Mouse (Mus musculus) ES-CJ7 (cell line): ENCODE data around the gene Uroc1.

Experiments
- DNase-seq: peaks from one replicate; pipeline ENCODE4 v3.0.0; 2011; ENCODE audit warnings: low read depth, low spot score

Uroc1 gene

DNA sequence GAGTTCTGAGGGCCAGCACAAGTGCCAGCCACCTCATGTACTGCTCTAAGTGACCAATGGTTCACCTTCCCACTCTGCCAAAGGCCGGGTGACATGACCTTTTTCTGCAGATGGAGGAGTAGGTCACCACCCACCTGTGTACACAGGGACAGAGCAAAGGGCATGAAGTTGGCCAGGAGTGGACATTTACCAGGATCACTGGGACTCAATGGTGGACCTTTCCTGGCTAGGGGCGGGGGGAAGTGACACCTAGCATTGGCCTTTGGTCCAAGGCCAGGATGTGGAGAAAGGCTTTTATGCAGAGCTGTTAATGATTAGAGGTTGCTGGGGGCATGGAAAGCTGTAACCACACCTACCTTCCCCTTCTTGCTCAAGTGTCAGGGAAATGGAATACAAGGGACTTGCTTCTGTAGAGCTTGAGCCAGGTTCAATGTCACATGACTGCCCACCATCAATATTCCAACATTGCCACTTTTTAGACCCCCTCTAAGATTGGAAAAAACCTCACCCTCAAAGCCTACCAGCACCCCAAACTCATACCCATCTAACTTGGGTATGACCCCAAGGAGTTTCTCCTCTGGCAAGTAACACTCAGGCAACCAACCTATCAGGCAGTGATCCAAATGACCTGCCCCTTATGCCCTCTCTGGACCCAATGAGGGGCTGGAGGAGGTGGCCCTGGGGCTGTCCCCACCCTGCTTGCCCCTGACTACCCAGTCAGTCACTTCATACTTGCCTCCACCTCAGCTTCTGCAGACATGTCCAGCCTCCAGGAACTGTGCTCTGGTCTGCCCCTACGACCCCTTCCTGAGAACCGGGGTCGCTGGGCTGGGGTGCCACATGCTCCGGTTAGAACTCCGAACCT, at the start of gene Uroc1:
TSS of gene Uroc1 (plus strand) at position 724 of the 865 bp plus-strand sequence.
- no peak for DNase-seq

DNA sequence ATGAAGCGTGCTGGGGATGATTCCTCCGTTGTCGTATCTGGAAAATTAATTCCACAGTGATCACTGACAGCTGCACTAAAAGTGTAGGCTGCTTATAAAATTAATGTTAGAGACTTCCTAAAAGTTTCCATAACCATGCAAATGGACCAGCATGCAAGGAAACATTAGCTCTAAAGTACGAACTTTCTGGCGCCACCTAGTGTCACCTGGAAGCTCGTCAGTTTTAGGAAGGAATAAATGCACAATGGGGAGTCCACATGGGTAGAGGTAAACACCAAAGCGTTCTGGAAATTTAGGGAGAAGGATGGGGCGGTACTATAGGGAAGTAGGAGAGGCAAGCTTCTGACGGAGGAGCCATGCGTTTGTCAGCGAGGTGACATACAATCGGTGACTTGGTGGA, 44.8 kb upstream of the Uroc1 start:
- DNase-seq = peak; percentile 40

DNA sequence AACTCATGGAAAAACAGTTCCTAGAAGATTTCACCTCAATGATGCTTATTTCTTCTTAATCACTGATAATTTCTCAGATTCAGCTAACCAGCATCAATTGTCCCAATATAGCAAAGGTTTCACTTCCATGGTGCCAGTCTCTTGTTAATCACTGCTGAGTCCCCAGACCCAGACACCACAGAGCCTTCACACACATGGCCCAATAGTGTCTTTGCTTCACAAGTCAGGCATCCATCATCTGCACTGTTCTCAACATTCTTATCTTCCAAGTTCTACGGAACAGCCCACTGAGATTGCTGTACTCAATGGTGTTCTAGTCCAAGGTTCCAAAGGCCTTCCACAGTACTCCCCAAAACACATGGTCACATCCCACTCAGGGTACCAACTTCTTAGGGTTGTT, 32.2 kb upstream of the Uroc1 start, which contains the start of gene BC048671:
TSS of gene BC048671 (plus strand) at position 301 of the 400 bp plus-strand sequence.
- no peak for DNase-seq

DNA sequence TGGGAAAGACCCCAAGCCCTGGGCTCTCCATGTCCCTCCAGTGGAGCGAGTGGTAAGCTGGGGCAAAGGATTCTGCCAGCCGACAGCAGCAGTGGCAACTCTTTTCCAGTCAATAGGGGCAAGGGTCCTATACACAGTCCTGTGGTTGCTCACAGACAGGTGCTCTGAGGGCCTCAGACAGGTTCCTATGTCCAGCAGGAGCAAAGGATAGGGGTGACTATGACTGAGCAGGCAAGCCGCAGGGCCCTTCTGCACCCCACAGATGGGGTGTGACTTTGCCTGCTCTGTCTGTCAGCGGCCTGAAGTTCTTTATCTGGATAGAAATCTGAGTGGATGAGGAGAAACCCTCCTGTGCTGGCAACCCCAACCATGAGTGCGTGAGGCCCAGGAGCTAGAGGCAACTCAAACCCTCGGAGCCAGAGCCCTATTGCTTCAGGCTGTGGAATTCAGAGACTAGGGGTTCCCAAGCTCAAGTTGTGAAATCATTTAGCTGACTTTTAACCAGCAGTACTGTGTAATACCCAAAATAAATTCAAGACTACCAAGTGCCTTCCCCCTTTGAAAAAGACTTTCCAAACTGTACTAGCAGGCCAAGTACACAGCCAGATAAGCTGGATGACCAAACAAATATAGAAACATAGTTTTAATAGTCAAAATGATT, 26.6 kb upstream of the Uroc1 start:
- DNase-seq = no peak

DNA sequence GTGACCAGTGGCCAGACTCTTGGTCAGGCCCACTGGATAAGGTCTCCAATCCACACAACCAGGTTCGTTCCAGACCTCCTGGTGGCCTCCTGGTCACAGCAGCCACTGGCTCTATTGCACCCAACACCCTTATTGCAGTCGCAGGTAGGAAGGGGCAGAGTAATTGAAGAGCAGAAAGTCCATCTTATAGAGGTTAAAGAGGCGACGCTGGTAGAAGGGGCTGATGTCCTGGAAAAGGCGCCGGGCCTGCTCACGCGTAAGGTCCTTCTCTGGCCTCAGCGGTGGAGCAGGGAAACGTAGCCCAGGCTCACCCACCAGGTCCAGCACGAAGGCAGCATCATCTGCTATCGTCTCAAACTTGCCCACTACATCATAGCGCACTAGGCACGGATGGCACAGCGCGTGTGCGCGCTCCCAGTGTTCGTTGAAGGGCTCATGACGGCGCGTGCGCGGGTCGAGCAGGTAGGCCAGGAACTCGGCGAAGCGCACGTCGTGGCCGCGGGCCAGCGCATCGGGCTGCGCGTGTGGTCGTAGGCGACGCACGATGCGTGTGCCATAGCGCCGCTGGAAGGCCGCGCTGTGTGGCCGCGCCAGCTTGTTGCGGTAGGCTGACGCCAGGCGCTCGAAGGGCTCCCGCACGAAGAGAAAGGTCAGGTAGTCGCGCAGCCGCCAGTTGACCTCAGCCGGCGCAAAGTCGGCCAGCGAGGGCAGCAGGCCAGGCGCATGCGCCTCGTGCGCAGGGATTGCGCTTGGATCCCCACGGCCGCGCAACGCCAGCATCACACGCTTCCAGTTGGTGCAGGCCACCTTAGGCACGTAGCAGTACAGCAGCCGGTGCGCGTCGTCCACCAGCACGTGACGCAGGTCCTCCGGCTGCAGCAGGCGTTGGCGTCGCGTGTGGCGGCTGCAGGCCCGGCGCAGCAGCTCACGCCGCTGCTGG, 24.0 kb upstream of the Uroc1 start:
- peak; percentile 34 for DNase-seq

DNA sequence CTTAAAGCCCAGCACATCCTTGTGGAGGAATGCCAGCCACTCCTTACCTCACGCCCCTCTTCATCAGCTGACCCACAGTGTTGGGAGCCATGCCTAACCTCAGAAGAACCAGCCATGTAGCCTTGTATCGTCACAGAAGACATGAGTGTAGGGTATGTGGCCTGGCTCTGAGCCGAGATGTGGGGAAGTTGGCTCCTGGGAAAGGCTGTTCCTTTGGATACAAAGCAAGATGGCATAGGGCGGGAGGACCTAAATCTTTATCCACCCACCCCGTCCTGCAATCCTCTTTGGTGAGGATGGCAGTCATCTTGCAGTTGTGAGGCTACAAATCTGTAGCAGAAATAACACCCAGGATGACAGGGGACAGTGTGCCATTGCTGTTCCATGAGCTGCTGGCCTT, 17.1 kb upstream of the Uroc1 start:
- DNase-seq = no peak

DNA sequence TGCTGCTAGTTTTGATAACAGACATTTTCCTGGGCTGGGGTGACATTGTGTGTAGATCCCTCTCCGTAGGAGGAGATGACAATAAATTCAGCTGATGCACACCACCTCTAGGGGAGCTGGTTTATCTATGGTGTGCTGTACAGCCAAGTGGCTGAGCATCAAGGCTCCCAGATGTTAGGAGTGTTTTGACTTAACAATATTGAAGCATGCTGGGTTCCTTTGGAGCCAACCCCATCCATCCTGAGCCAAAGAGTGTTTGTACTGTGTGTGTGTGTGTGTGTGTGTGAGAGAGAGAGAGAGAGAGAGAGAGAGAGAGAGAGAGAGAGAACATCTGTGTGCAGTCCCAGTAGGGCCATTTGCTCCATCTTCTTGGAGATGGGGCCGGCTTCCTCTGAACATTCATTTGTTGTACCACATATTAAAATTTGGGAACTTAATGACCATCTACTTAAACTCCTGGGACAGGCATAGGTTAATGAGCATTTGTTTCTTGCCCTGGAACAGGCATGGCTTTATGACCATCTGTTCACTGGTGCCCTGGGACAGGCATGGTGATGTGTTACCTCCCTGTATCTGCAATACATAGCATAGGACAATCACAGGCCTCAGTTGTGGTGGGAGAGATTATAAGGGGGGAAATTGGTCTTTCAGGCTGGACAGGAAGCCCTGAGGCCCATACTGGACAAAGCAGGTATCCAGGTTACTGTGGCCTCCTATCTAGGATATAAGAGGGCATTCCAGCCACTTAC, 15.4 kb upstream of the Uroc1 start:
- no peak for DNase-seq

DNA sequence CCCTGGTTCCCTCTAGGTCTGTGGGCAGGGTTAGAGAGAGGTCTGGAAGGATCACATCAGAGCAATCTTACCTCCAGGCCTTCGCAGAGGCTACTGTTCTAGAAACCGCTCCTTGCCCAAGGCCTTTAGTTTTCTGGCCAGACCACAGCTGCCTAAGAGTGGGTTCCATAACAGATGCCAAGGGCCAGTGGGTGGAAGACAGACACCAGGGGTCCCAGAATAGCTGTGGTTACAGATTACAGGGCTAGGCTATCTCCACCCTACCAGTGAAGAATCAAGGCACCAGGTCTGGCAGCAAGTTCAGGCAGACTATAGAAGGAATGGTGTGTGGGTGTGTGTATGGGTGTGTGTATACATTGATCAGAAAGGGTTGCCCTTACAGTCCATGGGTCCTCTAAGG, 14.1 kb upstream of the Uroc1 start:
- no peak for DNase-seq

DNA sequence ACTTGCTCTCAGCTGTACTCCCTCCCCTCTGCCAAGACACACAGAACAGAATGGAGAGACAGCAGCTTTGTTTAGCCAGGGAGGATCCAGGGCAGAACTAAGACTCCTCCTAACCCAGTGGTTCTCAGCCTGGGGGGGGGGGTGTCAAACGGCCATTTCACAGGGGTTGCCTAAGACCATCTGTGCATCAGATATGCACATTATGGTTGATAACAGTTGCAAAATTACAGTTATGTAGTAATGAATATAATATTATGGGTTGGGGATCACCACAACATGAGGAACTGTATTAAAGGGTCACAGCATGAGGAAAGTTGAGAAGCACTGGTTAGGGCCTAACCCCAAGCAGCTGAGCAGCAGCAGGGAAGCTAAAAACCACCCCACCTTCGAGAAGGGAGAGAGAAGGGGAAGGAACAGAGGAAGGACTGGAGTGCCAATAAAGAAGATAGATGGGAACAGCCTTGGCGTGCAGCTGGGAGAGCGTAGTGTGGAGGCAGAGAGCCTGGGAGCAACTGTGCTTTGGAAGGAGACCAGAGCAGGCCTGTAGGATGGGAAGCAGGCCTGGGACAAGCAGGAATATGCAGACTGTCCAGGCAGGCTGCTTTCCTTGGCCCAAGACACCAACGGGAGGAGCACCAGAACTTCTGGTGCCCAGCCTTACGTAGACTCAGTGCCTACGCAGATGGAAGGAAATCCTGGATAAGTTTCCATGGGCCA, 13.5 kb upstream of the Uroc1 start:
- no peak for DNase-seq

DNA sequence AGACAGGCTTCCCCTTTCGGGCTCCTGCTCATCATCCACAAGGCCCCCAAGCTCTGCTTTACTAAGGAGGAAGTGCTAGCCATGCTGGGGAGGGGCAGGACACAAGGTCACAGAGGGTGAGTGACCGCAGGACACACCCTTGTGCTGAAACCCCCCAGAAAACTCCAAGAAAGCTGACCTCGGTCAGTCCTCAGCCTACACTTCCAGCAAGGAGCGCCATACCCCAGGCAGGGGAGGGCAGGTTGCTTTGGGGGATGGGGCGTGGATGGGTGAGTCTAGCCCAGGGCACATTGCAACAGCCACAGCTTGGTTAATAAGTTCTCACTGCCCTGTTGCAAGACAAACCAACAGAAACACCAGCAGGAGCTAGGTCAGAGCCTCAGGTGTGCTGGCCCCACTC, 12.7 kb upstream of the Uroc1 start:
- no peak for DNase-seq

DNA sequence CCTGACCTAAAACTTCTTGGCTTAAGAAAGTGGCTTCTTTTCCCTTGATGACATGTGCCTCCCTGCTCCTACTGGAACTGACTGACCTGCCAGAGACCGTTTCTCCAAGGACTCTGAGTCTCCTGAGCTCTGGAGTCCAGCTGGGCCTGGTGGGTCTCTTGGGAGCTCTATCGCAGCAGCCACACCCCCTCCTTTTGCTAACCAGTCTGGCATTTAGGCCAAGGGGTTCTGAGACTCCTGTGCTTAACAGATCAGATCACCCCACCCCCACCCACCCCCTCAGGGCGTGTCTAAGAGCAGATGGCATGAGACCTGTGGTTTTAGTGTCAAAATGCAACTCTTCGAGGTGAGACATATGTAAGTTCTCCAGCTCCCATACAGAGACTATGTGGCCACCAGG, 11.3 kb upstream of the Uroc1 start:
- no peak for DNase-seq

DNA sequence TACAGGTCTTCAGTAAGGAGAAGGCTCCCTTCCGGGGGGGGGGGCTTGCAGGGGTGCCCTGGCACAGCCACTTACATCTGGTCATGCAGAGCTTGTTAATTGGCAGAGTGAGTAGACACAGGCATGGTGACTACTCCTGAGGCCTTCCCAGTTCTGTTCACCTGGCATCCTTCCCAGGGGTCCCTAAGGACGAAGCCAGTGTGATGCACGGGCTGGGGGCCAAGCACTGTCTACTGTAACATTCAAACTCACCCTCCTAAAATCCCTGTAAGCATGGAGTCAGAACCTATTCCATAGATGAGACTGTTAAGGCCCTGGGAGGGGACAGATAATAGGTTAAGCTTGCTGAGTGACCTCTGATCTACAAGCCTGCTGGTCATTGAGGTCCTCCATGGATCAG, 9.1 kb upstream of the Uroc1 start:
- no peak for DNase-seq

DNA sequence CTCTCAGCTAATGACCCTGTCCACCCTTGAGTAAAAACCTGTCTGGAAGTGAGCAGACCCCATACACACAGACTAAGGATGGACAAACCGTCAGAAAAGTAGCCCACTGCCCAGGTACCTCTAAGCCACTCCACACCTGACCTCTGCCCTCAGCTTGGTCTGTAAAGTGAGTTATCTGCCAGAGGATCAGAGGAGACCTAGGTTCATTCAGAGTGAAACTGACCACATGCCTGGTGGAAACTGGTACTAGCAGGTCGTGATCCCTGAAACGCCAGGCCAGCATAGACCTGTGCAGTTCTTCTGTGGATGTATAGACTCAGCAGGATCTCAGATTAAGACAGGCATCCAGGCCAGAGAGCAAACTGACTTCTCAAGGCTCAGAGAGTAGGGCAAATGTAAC, 8.6 kb upstream of the Uroc1 start:
- DNase-seq = no peak

DNA sequence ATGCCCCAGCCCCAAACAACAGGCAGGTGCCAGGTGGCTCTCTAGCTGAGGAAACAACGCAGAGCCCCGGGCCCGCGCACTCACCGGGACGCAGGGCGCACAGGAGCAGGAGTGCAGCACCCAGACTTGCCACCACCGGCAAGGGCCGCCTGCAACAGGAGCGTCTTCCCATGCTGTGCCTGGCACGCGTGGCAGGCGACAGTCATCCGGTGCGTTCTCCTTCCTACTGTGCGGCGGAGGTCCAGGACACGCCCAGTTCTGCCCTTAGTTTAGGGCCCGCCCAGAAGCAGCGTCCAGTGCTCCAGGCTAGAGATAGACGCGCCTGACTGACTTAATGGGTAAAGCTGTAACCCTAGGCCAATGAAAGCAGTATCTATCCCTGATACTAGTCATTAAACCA, 8.1 kb upstream of the Uroc1 start, which contains the start of gene Chst13:
TSS of gene Chst13 (minus strand) at position 195 of the 400 bp plus-strand sequence.
- DNase-seq = peak; percentile 66

DNA sequence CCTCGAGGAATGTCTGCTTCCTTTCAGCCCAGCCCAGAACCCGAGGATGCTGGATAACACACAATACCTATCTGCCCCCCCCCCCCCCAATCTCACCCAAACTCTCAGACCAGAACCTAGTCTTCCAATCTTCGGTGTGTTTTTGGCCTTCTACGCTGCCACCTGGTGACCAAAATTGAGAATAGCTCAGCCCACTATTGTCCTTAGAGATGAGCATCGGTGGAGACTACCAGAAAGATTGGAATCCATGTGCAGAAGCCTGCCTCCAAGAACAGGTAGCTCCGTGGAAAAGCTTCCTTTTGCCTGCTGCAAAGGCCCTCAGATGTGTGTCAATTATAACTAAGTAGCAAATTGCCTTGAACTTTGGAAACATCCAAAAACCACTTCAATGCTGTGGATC, 5.4 kb upstream of the Uroc1 start:
- peak; percentile 33 for DNase-seq

DNA sequence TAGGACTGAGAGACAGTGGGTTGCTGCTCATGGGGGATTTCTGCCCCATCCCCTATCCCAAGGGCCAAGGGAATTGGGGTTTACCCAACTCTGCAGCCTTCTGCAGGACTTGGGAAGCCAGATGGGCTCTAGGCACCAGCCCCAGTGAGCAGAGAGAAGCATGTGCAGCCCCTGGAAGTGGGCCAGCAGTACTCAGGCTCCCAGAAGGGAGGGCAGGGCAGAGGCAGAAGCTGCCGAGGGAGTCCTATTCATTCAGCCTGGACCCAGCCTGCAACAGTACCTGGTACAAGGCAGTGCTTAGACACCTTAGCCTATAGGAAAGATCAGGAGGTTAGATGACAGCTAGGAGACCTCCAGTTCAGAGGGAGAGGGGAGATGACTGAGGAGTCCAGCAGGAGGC, 3.1 kb upstream of the Uroc1 start:
- DNase-seq = no peak

DNA sequence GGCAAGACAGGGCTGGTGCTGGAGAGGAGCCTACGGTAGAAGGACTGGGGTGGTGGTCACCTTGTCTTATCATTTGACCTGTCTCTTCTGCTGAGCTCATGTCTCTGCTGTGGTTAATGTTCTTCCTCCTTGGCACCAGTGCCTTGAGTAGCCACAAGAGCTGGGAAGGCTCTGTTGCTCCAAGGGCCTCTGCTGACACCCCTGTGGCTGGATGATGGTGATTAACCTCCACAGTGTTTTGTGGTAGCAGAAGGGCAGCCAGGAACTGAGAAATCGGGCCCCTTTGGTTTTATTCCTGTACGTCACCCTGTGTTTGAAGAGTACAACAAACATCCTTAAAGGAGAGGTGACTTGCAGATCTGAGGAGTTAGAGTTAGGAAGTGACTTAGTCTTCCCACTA, 1.2 kb downstream of the Uroc1 start:
- DNase-seq = no peak

DNA sequence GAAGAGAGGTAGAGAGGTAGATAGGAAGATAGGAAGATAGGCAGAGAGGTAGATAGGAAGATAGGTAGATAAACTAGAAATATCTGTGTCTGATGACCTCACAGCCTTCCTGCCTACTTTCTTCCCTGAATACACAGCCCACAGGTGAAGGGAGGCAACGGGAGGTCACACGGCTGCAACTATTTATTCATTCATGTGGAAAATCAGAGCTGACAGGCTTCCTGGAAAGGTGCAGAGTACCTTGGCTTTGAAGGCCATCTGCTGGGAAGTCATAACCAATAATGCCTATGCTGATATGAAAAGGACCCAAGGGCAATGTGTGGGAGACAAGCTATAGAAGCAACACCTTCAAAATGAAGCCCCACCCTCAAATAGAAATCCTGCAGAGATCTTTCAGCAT, 9.3 kb downstream of the Uroc1 start:
- no peak for DNase-seq

DNA sequence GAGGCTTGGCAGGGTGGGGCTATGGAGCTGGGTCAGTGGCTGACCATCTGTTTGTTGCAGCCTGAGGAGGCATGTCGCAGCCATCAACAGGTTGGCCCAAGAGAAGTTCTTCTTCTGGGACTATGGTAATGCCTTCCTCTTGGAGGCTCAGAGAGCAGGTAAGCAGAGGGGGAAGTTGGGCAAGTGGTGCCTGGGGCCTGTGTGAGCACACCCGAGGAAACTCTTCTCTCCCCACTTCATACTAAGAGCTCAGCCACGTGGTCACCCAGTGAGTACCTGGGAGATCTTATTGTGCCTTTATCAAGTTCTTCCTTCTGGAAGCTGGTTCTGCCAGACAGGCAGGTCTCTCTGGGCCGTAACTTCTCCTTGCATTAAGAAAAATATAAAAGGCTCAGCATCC, 14.1 kb downstream of the Uroc1 start:
- no peak for DNase-seq

DNA sequence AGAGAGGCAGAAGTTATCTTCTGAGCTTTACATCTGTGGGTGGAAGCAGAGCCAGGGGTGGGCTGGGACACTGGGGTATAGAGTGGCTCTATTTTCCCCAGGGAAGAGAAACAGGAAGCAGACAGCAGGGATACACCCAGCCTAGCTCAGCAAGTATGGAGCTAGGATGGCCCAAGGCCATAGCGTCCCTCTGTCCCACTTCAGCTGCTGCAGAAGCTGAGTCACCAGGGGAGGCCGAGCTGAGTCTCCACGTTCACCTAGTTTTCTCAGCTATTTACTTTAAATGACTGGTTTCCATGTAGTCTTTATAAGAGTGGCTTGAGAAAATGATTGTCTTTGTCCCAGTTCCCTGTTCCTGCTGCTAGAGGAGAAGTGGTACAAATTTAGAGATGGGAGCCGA, 15.4 kb downstream of the Uroc1 start:
- no peak for DNase-seq

DNA sequence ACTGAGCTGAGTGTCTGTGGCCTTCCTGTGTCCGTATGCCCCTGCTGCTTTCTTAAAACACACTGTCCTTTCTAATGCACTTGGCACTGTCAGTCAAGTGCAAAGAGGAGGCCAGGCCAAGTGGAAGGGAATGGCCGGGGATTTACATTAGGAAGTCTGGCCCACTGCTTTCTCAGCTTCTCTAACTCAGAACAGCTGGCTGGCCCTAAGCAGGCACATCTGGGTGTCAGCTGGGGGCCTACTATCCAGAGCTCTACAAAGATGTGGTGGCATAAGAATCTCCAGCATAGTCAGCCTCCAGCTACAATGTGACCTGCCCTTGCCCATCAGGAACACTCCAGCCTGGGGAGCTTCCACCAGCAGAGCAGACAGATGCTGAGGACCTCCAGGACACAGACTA, 16.9 kb downstream of the Uroc1 start:
- DNase-seq = no peak
